Mouse (Mus musculus) brain, embryonic 14.5 days (tissue): ENCODE measurements at regions not wholly inside any gene's neighbourhood (a gene's known extent, or its start where the extent isn't known, plus 50 kb on each side); places are given as distances from the start of the nearest gene placed in this dataset.

Experiments used
- CTCF ChIP-seq: fragments of 200-500 bp; IDR thresholded peaks from 2 replicates; pipeline ENCODE4 v1.5.1; 2012; ENCODE audit warnings: inconsistent platforms, mild to moderate bottlenecking, moderate library complexity, borderline replicate concordance; ENCODE audit not compliant: insufficient read depth, insufficient read length; ENCODE audit errors: extremely low read depth
- POLR2A ChIP-seq: fragments of 200-500 bp; IDR thresholded peaks from 2 replicates; pipeline ENCODE4 v1.6.1; 2012; ENCODE audit warnings: mild to moderate bottlenecking, inconsistent platforms, borderline replicate concordance; ENCODE audit not compliant: poor library complexity, insufficient read depth, insufficient read length, severe bottlenecking; ENCODE audit errors: extremely low read depth

DNA sequence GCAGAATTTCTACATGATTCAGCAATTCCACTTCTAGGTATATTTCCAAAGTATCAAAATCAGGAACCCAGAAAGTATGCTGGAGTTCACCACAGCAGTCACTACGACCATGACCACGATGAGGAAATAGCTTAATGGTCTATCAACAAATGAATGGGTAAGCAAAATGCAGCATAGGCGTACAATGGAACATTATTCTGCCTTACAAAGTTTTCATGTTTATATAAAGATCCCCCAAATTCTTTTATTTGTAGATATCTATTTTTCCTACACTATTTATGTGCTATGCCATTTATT is 71.4 kb upstream of the Mark1 start:
- TF ChIP-seq CTCF (no peak), POLR2A (no peak)
